Mouse (Mus musculus): ENCODE measurements at regions not wholly inside any gene's neighbourhood (a gene's known extent, or its start where the extent isn't known, plus 50 kb on each side); places are given as distances from the start of the nearest gene placed in this dataset.

DNA sequence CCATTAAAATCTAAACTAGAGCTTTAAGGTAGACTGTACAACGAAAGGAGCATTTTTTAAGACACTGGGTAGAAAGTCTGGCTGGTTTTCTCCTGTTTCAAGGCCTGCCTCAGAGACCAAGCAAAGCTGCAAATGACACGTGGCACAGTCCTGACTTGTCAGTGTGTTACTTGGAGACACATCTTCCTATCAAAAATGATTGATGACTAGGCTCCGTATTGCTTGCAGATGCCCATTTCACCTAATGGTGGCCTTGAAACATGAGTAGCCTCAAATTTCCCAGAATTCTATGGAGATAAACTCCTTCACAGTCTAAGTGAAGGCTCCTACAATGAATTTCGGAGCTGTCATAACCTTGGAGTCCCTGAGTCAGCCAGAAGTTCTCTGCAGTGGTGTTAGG, 62.0 kb upstream of the Nxpe4 start:
- TF ChIP-seq BHLHE40 (IDR thresholded peaks at IDR 0.05; ENCODE audit: borderline replicate concordance, low read depth, low read length) (no peak), POLR2AphosphoS5 (IDR thresholded peaks at IDR 0.05; ENCODE audit: borderline replicate concordance, low read depth, low read length) (no peak), POLR2A (IDR thresholded peaks at IDR 0.05; ENCODE audit: control insufficient read depth in 1 of 2, insufficient read depth in 1 of 2, low read depth in 1 of 2, low read length in 2 of 2, poor library complexity in 1 of 2) (no peak), HCFC1 (IDR thresholded peaks at IDR 0.05; ENCODE audit: low read depth, low read length) (no peak), ETS1 (IDR thresholded peaks at IDR 0.05; ENCODE audit: low read depth, low read length) (no peak), CHD2 (IDR thresholded peaks at IDR 0.05; ENCODE audit: low read length) (no peak), CHD1 (IDR thresholded peaks at IDR 0.05; ENCODE audit: low read depth, low read length) (no peak), TBP (IDR thresholded peaks at IDR 0.05; ENCODE audit: low read depth, low read length) (no peak), CTCF (IDR thresholded peaks at IDR 0.05 in 2 of 3, conservative IDR thresholded peaks at IDR 0.05 in 1 of 3; ENCODE audit: control insufficient read depth in 1 of 3, insufficient read depth in 1 of 3, low read depth in 2 of 3, low read length in 3 of 3, poor library complexity in 1 of 3, severe bottlenecking in 1 of 3) (no peak)
